Mouse (Mus musculus) cerebellum, adult 2 months (tissue): ENCODE measurements at regions not wholly inside any gene's neighbourhood (a gene's known extent, or its start where the extent isn't known, plus 50 kb on each side); places are given as distances from the start of the nearest gene placed in this dataset.

Experiments used
- DNase-seq, 2 experiments: peaks; one replicate each; pipeline ENCODE4 v3.0.0; 2021
- H3K27ac ChIP-seq: fragments of 200-500 bp; 2 replicates; pipeline ENCODE4 v1.5.1; 2012; ENCODE audit warnings: low read length, control low read depth, inconsistent platforms; ENCODE audit not compliant: insufficient read depth
- H3K27me3 ChIP-seq: fragments of 200-500 bp; 2 replicates; pipeline ENCODE4 v1.6.1; 2012; ENCODE audit warnings: inconsistent platforms, mild to moderate bottlenecking, low read length, moderate library complexity; ENCODE audit not compliant: control insufficient read depth, insufficient read depth
- H3K4me1 ChIP-seq: fragments of 200-500 bp; 2 replicates; pipeline ENCODE4 v1.6.1; 2011; ENCODE audit warnings: low read length; ENCODE audit not compliant: control insufficient read depth, insufficient read depth
- H3K4me3 ChIP-seq: fragments of 200-500 bp; replicated peaks from 2 replicates; pipeline ENCODE3; 2011; ENCODE audit warnings: mild to moderate bottlenecking, low read depth, low read length, control low read depth; ENCODE audit not compliant: insufficient read depth
- CTCF ChIP-seq: fragments of 200-500 bp; IDR thresholded peaks from 2 replicates; pipeline ENCODE4 v1.5.1; 2011; ENCODE audit warnings: low read depth, mild to moderate bottlenecking, control low read depth, low read length, moderate library complexity, borderline replicate concordance; ENCODE audit not compliant: insufficient read depth
- POLR2A ChIP-seq: fragments of 200-500 bp; IDR thresholded peaks from 2 replicates; pipeline ENCODE4 v1.6.1; 2011; ENCODE audit warnings: low read length, control low read depth, borderline replicate concordance; ENCODE audit not compliant: insufficient read depth
- WGBS: fragments of 180-500 bp; shearing (Covaris S2); methylation state at CpG from one replicate; pipeline ENCODE4 v1.1.7; 2018; 5-methylcytosine and 5-hydroxymethylcytosine counted together

GRCm38 (mm10) chr8:6166433-6166832 lies 1061.3 kb upstream of the Slc10a2 start:
- H3K27me3 ChIP-seq: no peaks in the 10 kb centered on the region
- TF ChIP-seq POLR2A (no peak), CTCF (no peak)
- no peak overlapping the region for H3K27ac ChIP-seq
- H3K4me1 ChIP-seq: no peaks in the 10 kb centered on the region
- H3K4me3 ChIP-seq: no peak overlapping the region
- DNase-seq: no peak

GRCm38 (mm10) chr8:6165230-6165629 lies 1060.1 kb upstream of the Slc10a2 start:
- H3K4me3 ChIP-seq: no peak overlapping the region
- no peak overlapping the region for H3K27ac ChIP-seq
- H3K27me3 ChIP-seq: no peaks in the 10 kb centered on the region
- TF ChIP-seq CTCF (no peak), POLR2A (no peak)
- 78% methylated on average over 3 of the region's 3 CpGs for WGBS
- no peak for DNase-seq
- H3K4me1 ChIP-seq: no peaks in the 10 kb centered on the region

GRCm38 (mm10) chr8:6164758-6165157 lies 1059.6 kb upstream of the Slc10a2 start:
- Histone ChIP-seq H3K27ac (no peak overlapping the region), H3K4me3 (no peak overlapping the region), H3K4me1 (no peaks in the 10 kb centered on the region), H3K27me3 (no peaks in the 10 kb centered on the region)
- TF ChIP-seq CTCF: no peak
- TF ChIP-seq POLR2A: no peak
- 28% methylated on average over 1 of the region's 1 CpGs for WGBS
- no peak for DNase-seq

- Histone ChIP-seq H3K27ac (no peak overlapping the region), H3K4me1 (no peaks in the 10 kb centered on the region), H3K4me3 (no peak overlapping the region), H3K27me3 (no peaks in the 10 kb centered on the region)
- WGBS: 70% methylated on average over 4 of the region's 4 CpGs
- DNase-seq: no peak
- TF ChIP-seq POLR2A: no peak
- TF ChIP-seq CTCF: no peak
Observed at GRCm38 (mm10) chr8:6144588-6144987, 1039.4 kb upstream of the Slc10a2 start.

GRCm38 (mm10) chr8:6140090-6140489 lies 1034.9 kb upstream of the Slc10a2 start:
- WGBS: 98% methylated on average over 1 of the region's 1 CpGs
- TF ChIP-seq POLR2A (no peak), CTCF (no peak)
- no peaks in the 10 kb centered on the region for H3K4me1 ChIP-seq
- no peak for DNase-seq
- no peaks in the 10 kb centered on the region for H3K27me3 ChIP-seq
- H3K4me3 ChIP-seq: no peak overlapping the region
- H3K27ac ChIP-seq: no peak overlapping the region

- 45% methylated on average over 4 of the region's 4 CpGs for WGBS
- TF ChIP-seq POLR2A (no peak), CTCF (no peak)
- Histone ChIP-seq H3K27ac (no peak overlapping the region), H3K4me3 (no peak overlapping the region), H3K27me3 (no peaks in the 10 kb centered on the region), H3K4me1 (no peaks in the 10 kb centered on the region)
- no peak for DNase-seq
Observed at GRCm38 (mm10) chr8:6139171-6139570, 1034.0 kb upstream of the Slc10a2 start.

GRCm38 (mm10) chr8:6132243-6132751 lies 1027.1 kb upstream of the Slc10a2 start:
- TF ChIP-seq CTCF: no peak
- no peak for TF ChIP-seq POLR2A
- Histone ChIP-seq H3K27ac (no peak overlapping the region), H3K27me3 (no peaks in the 10 kb centered on the region), H3K4me3 (no peak overlapping the region), H3K4me1 (no peaks in the 10 kb centered on the region)
- WGBS: 14% methylated on average over 3 of the region's 3 CpGs
- no peak for DNase-seq

GRCm38 (mm10) chr8:6125265-6125664 lies 1020.1 kb upstream of the Slc10a2 start:
- TF ChIP-seq POLR2A (no peak), CTCF (no peak)
- no peaks in the 10 kb centered on the region for H3K4me1 ChIP-seq
- DNase-seq: no peak
- no peak overlapping the region for H3K4me3 ChIP-seq
- no peak overlapping the region for H3K27ac ChIP-seq
- no peaks in the 10 kb centered on the region for H3K27me3 ChIP-seq

- TF ChIP-seq POLR2A (no peak), CTCF (no peak)
- H3K27ac ChIP-seq: no peak overlapping the region
- no peak for DNase-seq
Observed at GRCm38 (mm10) chr8:6119506-6119905, 1014.4 kb upstream of the Slc10a2 start.

More at GRCm38 (mm10) chr8:6119506-6119905, 1014.4 kb upstream of the Slc10a2 start:
- Histone ChIP-seq H3K27me3 (no peaks in the 10 kb centered on the region), H3K4me1 (no peaks in the 10 kb centered on the region), H3K4me3 (no peak overlapping the region)
